Mouse (Mus musculus) adrenal gland, postnatal 4 days (tissue): Measurements from ENCODE around the gene Cfap43. TPM values are rescaled to one million over a fixed set of nuclear protein-coding genes. Genes with fewer than 3 reads are reported as not detected.
"Not testable (repeated sequence)": the region's sequence is repeated elsewhere in the genome, so short reads cannot be mapped to it uniquely, and the experiment has no call there.

Experiments
- DNase-seq, 2 experiments: peaks; one replicate each; pipeline ENCODE4 v3.0.0; 2021 to 2022; ENCODE audit warnings: low spot score in 2 of 2, mixed read lengths in 2 of 2
- total RNA-seq, 2 experiments: library from RNA; stranded (reverse); gene quantifications; 2 replicates each; pipeline ENCODE4 v1.2.3; 2021

Gene Cfap43
- total RNA-seq, 2 experiments from 2014 or later = 0.22 to 0.31 TPM

- peak; percentile 78 to 79 for DNase-seq
These were observed 64.0 kb downstream of the Cfap43 start, which contains the start of gene Gsto1 for GRCm38 (mm10) chr19:47854796-47855783. Gene Gsto1 (plus strand): TSS chr19:47854970.

- no peak for DNase-seq
These were observed 64.9 kb downstream of the Cfap43 start for GRCm38 (mm10) chr19:47853951-47854795.

GRCm38 (mm10) chr19:47853053-47853452 is 66.0 kb downstream of the Cfap43 start:
- no peak for DNase-seq

GRCm38 (mm10) chr19:47852131-47852530 is 67.0 kb downstream of the Cfap43 start:
- not testable (repeated sequence) for DNase-seq

- no peak for DNase-seq
These were observed 69.4 kb downstream of the Cfap43 start for GRCm38 (mm10) chr19:47849735-47850134.

- DNase-seq = not testable (repeated sequence)
These were observed 77.9 kb downstream of the Cfap43 start for GRCm38 (mm10) chr19:47841234-47841633.

- no peak for DNase-seq
These were observed 81.6 kb downstream of the Cfap43 start for GRCm38 (mm10) chr19:47837527-47837901.

- peak; percentile 19 to 34 for DNase-seq
These were observed 82.2 kb downstream of the Cfap43 start for GRCm38 (mm10) chr19:47836701-47837526.

- no peak for DNase-seq
These were observed 83.3 kb downstream of the Cfap43 start for GRCm38 (mm10) chr19:47835776-47836175.

- no peak for DNase-seq
These were observed 84.5 kb downstream of the Cfap43 start for GRCm38 (mm10) chr19:47834614-47835013.

GRCm38 (mm10) chr19:47832316-47832715 is 86.8 kb downstream of the Cfap43 start:
- DNase-seq = no peak

- no peak for DNase-seq
These were observed 88.0 kb downstream of the Cfap43 start for GRCm38 (mm10) chr19:47831111-47831510.

GRCm38 (mm10) chr19:47829913-47830450 is 89.1 kb downstream of the Cfap43 start:
- DNase-seq = no peak

GRCm38 (mm10) chr19:47824026-47824425 is 95.1 kb downstream of the Cfap43 start:
- DNase-seq = no peak

- DNase-seq = no peak
These were observed 96.8 kb downstream of the Cfap43 start for GRCm38 (mm10) chr19:47822143-47822796.

- DNase-seq = no peak
These were observed 97.6 kb downstream of the Cfap43 start for GRCm38 (mm10) chr19:47821494-47821872.

- peak in 1 of 2 experiments; percentile 49 for DNase-seq
These were observed 98.1 kb downstream of the Cfap43 start for GRCm38 (mm10) chr19:47820832-47821493.

GRCm38 (mm10) chr19:47817692-47818091 is 101.4 kb downstream of the Cfap43 start:
- DNase-seq = no peak

- DNase-seq = no peak
These were observed 104.4 kb downstream of the Cfap43 start for GRCm38 (mm10) chr19:47814721-47815120.
